Mouse (Mus musculus) gastrocnemius, adult 18-20 months (tissue): Measurements from ENCODE around the gene Socs7. TPM values are rescaled to one million over a fixed set of nuclear protein-coding genes. Genes with fewer than 3 reads are reported as not detected.

Experiments
- DNase-seq: peaks from one replicate; pipeline ENCODE4 v3.0.0; 2021; ENCODE audit warnings: low spot score
- total RNA-seq, 2 experiments: library from RNA; stranded (reverse); gene quantifications; 2 replicates each; pipeline ENCODE4 v1.2.3; 2021

The Socs7 gene
- total RNA-seq, 2 experiments from 2014 or later, result 43.0 to 43.5 TPM

- no peak for DNase-seq
Observed at GRCm38 (mm10) chr11:97441036-97441657, 78.8 kb downstream of the Socs7 start.

GRCm38 (mm10) chr11:97441658-97442125 is 79.3 kb downstream of the Socs7 start:
- DNase-seq, result no peak

- no peak for DNase-seq
Observed at GRCm38 (mm10) chr11:97442891-97443675, 80.7 kb downstream of the Socs7 start.

- DNase-seq, result no peak
Observed at GRCm38 (mm10) chr11:97445596-97445995, 83.2 kb downstream of the Socs7 start.

GRCm38 (mm10) chr11:97445999-97446511 is 83.7 kb downstream of the Socs7 start:
- DNase-seq, result no peak

- no peak for DNase-seq
Observed at GRCm38 (mm10) chr11:97447979-97448378, 85.6 kb downstream of the Socs7 start.

Other genes with a start within 250 kb of the Socs7 start
- under 1 TPM; 0.41 to 0.50 TPM for gene Tbx21, start 247.2 kb upstream of the Socs7 start, total RNA-seq
- 1 to 10 TPM; 3.3 to 6.8 TPM for gene Tbkbp1, start 211.1 kb upstream of the Socs7 start, total RNA-seq
- 10 to 100 TPM; 47.7 to 52.4 TPM for gene Kpnb1, start 174.7 kb upstream of the Socs7 start, total RNA-seq
- gene Npepps, start 81.9 kb upstream of the Socs7 start, total RNA-seq, result 10 to 100 TPM; 56.4 to 67.9 TPM
- gene Mrpl45, start 46.8 kb upstream of the Socs7 start, total RNA-seq, result 10 to 100 TPM; 33.6 to 39.0 TPM
- under 1 TPM in 1 of 2 experiments, not detected in 1; 0.02 TPM for gene Gpr179, start 10.5 kb upstream of the Socs7 start, total RNA-seq
- 1 to 10 TPM; 4.8 to 7.5 TPM for gene Arhgap23, start 53.0 kb downstream of the Socs7 start, total RNA-seq
- not detected for gene 4933428G20Rik, start 137.8 kb downstream of the Socs7 start, total RNA-seq
- 1 to 10 TPM; 1.3 to 1.9 TPM for gene Srcin1, start 213.6 kb downstream of the Socs7 start, total RNA-seq